Mouse (Mus musculus): Measurements from ENCODE around the gene Gm9. TPM values are rescaled to one million over a fixed set of nuclear protein-coding genes. Genes with fewer than 3 reads are reported as not detected.
"Not testable (repeated sequence)": the region's sequence is repeated elsewhere in the genome, so short reads cannot be mapped to it uniquely, and the experiment has no call there.

Gm9 gene
- polyA plus RNA-seq, 1 experiment, result not detected

GRCm38 (mm10) chrX:37190755-37191104, 20.1 kb downstream of the Gm9 start:
- Histone ChIP-seq H3K27ac (ENCODE audit: insufficient read depth, low read depth, low read length) (no peak overlapping the region), H3K27me3 (replicated peaks; ENCODE audit: control insufficient read depth, insufficient read depth, low read length) (no peaks in the 10 kb centered on the region)

GRCm38 (mm10) chrX:37184401-37184800, 26.4 kb downstream of the Gm9 start:
- 41% methylated on average over 8 of the region's 8 CpGs for WGBS
- H3K27ac ChIP-seq (ENCODE audit: insufficient read depth, low read depth, low read length); DNase-seq; H3K4me3 ChIP-seq (ENCODE audit: insufficient read depth, low read depth, low read length); H3K4me1 ChIP-seq (ENCODE audit: control insufficient read depth, insufficient read depth, low read length); H3K36me3 ChIP-seq (ENCODE audit: control insufficient read depth, insufficient read depth, low read length); H3K27me3 ChIP-seq (replicated peaks; ENCODE audit: control insufficient read depth, insufficient read depth, low read length): not testable (repeated sequence)

More at GRCm38 (mm10) chrX:37190755-37191104, 20.1 kb downstream of the Gm9 start:
- Histone ChIP-seq H3K4me3 (ENCODE audit: insufficient read depth, low read depth, low read length) (peak overlapping the region; percentile 84), H3K4me1 (ENCODE audit: control insufficient read depth, insufficient read depth, low read length) (no peaks in the 10 kb centered on the region; the same call in 1 of the 2 replicates), H3K36me3 (ENCODE audit: control insufficient read depth, insufficient read depth, low read length) (no peaks in the 10 kb centered on the region)
- DNase-seq, result peak; percentile 3
- TF ChIP-seq CTCF (conservative IDR thresholded peaks at IDR 0.05; ENCODE audit: insufficient read depth, insufficient read length, low read depth, low read length) (no peak), POLR2A (IDR thresholded peaks at IDR 0.05; ENCODE audit: low read depth, low read length) (no peak)
- under 1% methylated on average over 20 of the region's 20 CpGs for WGBS

DNA sequence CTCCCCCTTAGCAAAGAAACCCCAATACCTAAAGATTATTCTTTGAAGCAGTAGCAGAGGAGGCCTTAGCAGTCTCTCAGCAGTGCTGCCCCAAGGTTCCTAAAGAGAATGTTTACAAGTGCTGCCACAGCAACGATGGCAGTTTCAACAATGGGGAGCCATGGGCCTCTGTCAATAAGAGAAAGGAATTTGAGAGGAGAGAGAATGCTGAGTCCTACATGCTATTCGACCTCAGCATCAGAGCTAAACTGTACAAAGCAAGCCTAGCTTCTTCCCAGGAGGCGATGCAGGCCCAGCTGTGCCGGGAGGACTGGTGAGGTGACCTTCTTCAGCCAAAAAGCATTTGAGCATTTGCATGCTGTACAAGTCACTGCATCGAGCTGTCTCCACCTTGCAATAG, 42.1 kb downstream of the Gm9 start, which contains the start of gene Akap14:
TSS of gene Akap14 (minus strand) at position 101 of the 400 bp plus-strand sequence.
- 66% methylated on average over 5 of the region's 5 CpGs for WGBS
- no peak within 1 kb of the TSS for H3K27ac ChIP-seq (ENCODE audit: insufficient read depth, low read depth, low read length)
- DNase-seq, result no peak
- H3K4me1 ChIP-seq (ENCODE audit: control insufficient read depth, insufficient read depth, low read length), result no peaks in the 10 kb centered on the region
- no peaks in the 10 kb centered on the region for H3K36me3 ChIP-seq (ENCODE audit: control insufficient read depth, insufficient read depth, low read length)
- H3K4me3 ChIP-seq (ENCODE audit: insufficient read depth, low read depth, low read length), result no peak within 1 kb of the TSS
- H3K27me3 ChIP-seq (replicated peaks; ENCODE audit: control insufficient read depth, insufficient read depth, low read length), result no peaks in the 10 kb centered on the region
- TF ChIP-seq CTCF (conservative IDR thresholded peaks at IDR 0.05; ENCODE audit: insufficient read depth, insufficient read length, low read depth, low read length) (no peak), POLR2A (IDR thresholded peaks at IDR 0.05; ENCODE audit: low read depth, low read length) (no peak)

- peak; percentile 48 for DNase-seq
- peak; percentile 56 for TF ChIP-seq CTCF (conservative IDR thresholded peaks at IDR 0.05; ENCODE audit: insufficient read depth, insufficient read length, low read depth, low read length)
- TF ChIP-seq POLR2A (IDR thresholded peaks at IDR 0.05; ENCODE audit: low read depth, low read length), result no peak
- 9% methylated on average over 3 of the region's 3 CpGs for WGBS
Observed at GRCm38 (mm10) chrX:37167085-37167484, 43.8 kb downstream of the Gm9 start.

GRCm38 (mm10) chrX:37163115-37163514, 47.7 kb downstream of the Gm9 start:
- TF ChIP-seq CTCF (conservative IDR thresholded peaks at IDR 0.05; ENCODE audit: insufficient read depth, insufficient read length, low read depth, low read length) (no peak), POLR2A (IDR thresholded peaks at IDR 0.05; ENCODE audit: low read depth, low read length) (no peak)
- Histone ChIP-seq H3K27me3 (replicated peaks; ENCODE audit: control insufficient read depth, insufficient read depth, low read length) (no peaks in the 10 kb centered on the region), H3K36me3 (ENCODE audit: control insufficient read depth, insufficient read depth, low read length) (no peaks in the 10 kb centered on the region), H3K27ac (ENCODE audit: insufficient read depth, low read depth, low read length) (no peak overlapping the region), H3K4me1 (ENCODE audit: control insufficient read depth, insufficient read depth, low read length) (no peaks in the 10 kb centered on the region), H3K4me3 (ENCODE audit: insufficient read depth, low read depth, low read length) (no peak overlapping the region)
- WGBS, result 78% methylated on average over 18 of the region's 18 CpGs
- DNase-seq, result no peak

More at GRCm38 (mm10) chrX:37167085-37167484, 43.8 kb downstream of the Gm9 start:
- Histone ChIP-seq H3K4me3 (ENCODE audit: insufficient read depth, low read depth, low read length) (no peak overlapping the region), H3K27me3 (replicated peaks; ENCODE audit: control insufficient read depth, insufficient read depth, low read length) (no peaks in the 10 kb centered on the region), H3K27ac (ENCODE audit: insufficient read depth, low read depth, low read length) (no peak overlapping the region), H3K36me3 (ENCODE audit: control insufficient read depth, insufficient read depth, low read length) (no peaks in the 10 kb centered on the region), H3K4me1 (ENCODE audit: control insufficient read depth, insufficient read depth, low read length) (no peaks in the 10 kb centered on the region)

DNA sequence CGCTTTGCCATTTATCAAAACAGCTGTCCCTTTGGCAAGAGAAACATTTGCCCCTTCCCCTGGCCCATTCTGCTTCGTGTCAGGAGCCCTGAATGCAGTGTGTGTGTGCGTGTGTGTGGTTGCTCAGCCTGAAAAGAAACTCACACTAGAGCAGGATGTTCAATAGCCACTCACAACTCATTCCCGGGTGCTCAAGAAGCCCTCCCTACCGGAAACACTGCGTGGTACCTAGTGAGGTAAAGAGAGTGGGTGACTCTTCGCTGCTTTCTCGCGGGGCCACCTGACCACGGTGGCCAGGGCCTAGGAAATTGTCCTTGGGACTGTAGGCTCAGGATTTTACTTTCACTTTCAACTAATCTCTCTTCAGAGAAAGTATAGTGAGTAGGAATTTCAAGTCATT, 49.7 kb downstream of the Gm9 start:
- WGBS, result 72% methylated on average over 10 of the region's 10 CpGs
- TF ChIP-seq POLR2A (IDR thresholded peaks at IDR 0.05; ENCODE audit: low read depth, low read length) (no peak), CTCF (conservative IDR thresholded peaks at IDR 0.05; ENCODE audit: insufficient read depth, insufficient read length, low read depth, low read length) (no peak)
- Histone ChIP-seq H3K36me3 (ENCODE audit: control insufficient read depth, insufficient read depth, low read length) (no peaks in the 10 kb centered on the region), H3K4me1 (ENCODE audit: control insufficient read depth, insufficient read depth, low read length) (no peaks in the 10 kb centered on the region), H3K4me3 (ENCODE audit: insufficient read depth, low read depth, low read length) (no peak overlapping the region), H3K27ac (ENCODE audit: insufficient read depth, low read depth, low read length) (no peak overlapping the region), H3K27me3 (replicated peaks; ENCODE audit: control insufficient read depth, insufficient read depth, low read length) (no peaks in the 10 kb centered on the region)
- no peak for DNase-seq

Other genes starting within 250 kb of the Gm9 start
- 5.3 and 5.7 TPM in 2 replicates for gene Sept6, start 219.2 kb downstream of the Gm9 start, polyA plus RNA-seq (2012; rRNA removed)
- 0.22 and 0.29 TPM in 2 replicates for gene Sowahd, start 162.2 kb downstream of the Gm9 start, polyA plus RNA-seq (2012; rRNA removed)
- gene Rpl39, start 125.6 kb downstream of the Gm9 start, polyA plus RNA-seq (2012; rRNA removed), result 69.4 and 115 TPM in 2 replicates
- gene Upf3b, start 100.7 kb downstream of the Gm9 start, polyA plus RNA-seq (2012; rRNA removed), result 2.9 and 4.5 TPM in 2 replicates
- 2.0 and 2.5 TPM in 2 replicates for gene Nkap, start 84.2 kb downstream of the Gm9 start, polyA plus RNA-seq (2012; rRNA removed)
- not detected in 2 replicates for gene Akap14, start 42.2 kb downstream of the Gm9 start, polyA plus RNA-seq (2012; rRNA removed)
- 677 and 921 TPM in 2 replicates for gene Ndufa1, start 19.9 kb downstream of the Gm9 start, polyA plus RNA-seq (2012; rRNA removed)
- gene Rnf113a1, start 19.8 kb downstream of the Gm9 start, polyA plus RNA-seq (2012; rRNA removed), result 1.9 and 2.7 TPM in 2 replicates
- not detected in 2 replicates for gene Rhox1, start 11.2 kb upstream of the Gm9 start, polyA plus RNA-seq (2012; rRNA removed)
- gene Rhox2a, start 33.9 kb upstream of the Gm9 start, polyA plus RNA-seq (2012; rRNA removed), result not detected in 2 replicates
- not detected in 2 replicates for gene Rhox3a, start 38.9 kb upstream of the Gm9 start, polyA plus RNA-seq (2012; rRNA removed)
- not detected in 2 replicates for gene Rhox4a, start 54.3 kb upstream of the Gm9 start, polyA plus RNA-seq (2012; rRNA removed)
- gene Rhox3a2, start 169.0 kb upstream of the Gm9 start, polyA plus RNA-seq (2012; rRNA removed), result not detected in 2 replicates
- gene Rhox4a2, start 179.8 kb upstream of the Gm9 start, polyA plus RNA-seq (2012; rRNA removed), result not detected in 2 replicates
- gene Rhox2b, start 201.0 kb upstream of the Gm9 start, polyA plus RNA-seq (2012; rRNA removed), result not detected in 2 replicates
- gene Rhox4b, start 221.5 kb upstream of the Gm9 start, polyA plus RNA-seq (2012; rRNA removed), result not detected in 2 replicates
- gene Rhox2c, start 242.6 kb upstream of the Gm9 start, polyA plus RNA-seq (2012; rRNA removed), result not detected in 2 replicates
- gene Rhox3c, start 247.5 kb upstream of the Gm9 start, polyA plus RNA-seq (2012; rRNA removed), result not detected in 2 replicates